ENCODE assay signal across 15 mouse cellular contexts in genomic region chr2:68431024-68431962, GRCm38 (mm10). TPM values are rescaled to one million over a fixed set of nuclear protein-coding genes. Genes with fewer than 3 reads are reported as not detected.
DNase-seq lines count a peak whose midpoint lies in the region; ATAC-seq lines count a peak whose summit lies in the region.
"Had no signal": no experiment of that assay in that cellular context is flagged by ENCODE, and none has a peak within 500 bp of the region (broad histone marks: within the 10 kb centered on the region; RNA-seq: fewer than 3 reads in every experiment).

No protein-coding gene starts in this region.

- no peak overlapping the region for H3K4me3 ChIP-seq in lung, embryonic 15.5 days
- no peak overlapping the region for H3K4me3 ChIP-seq in heart, embryonic 15.5 days
- no peak overlapping the region for H3K4me3 ChIP-seq in stomach, embryonic 16.5 days (replicated peaks; ENCODE audit: low read length)
- H3K4me3 ChIP-seq: embryonic facial prominence, embryonic 13.5 days; forebrain, embryonic 10.5 days; limb, embryonic 15.5 days had no signal

- ATAC-seq in lung, embryonic 15.5 days (ENCODE audit: borderline replicate concordance, extremely low read depth, low FRiP score, low TSS enrichment) = peak; percentile 80
- ATAC-seq in heart, embryonic 15.5 days (replicated peaks; ENCODE audit: insufficient number of reproducible peaks, insufficient read depth, low FRiP score, low read depth) = peak; percentile 88
- ATAC-seq in stomach, embryonic 16.5 days (ENCODE audit: insufficient read depth, low FRiP score) = peak; percentile 82
- ATAC-seq in inflammation-experienced regulatory T-cells, adult 6 months = no peak
- ATAC-seq in CD4-positive, CD25-positive, alpha-beta regulatory T cell, adult 4 months = no peak
- ATAC-seq: hindbrain, postnatal 0 days had no signal

- no peaks in the 10 kb centered on the region for H3K36me3 ChIP-seq in lung, embryonic 15.5 days
- no peaks in the 10 kb centered on the region for H3K36me3 ChIP-seq in heart, embryonic 15.5 days
- no peaks in the 10 kb centered on the region for H3K36me3 ChIP-seq in stomach, embryonic 16.5 days (ENCODE audit: control insufficient read depth, insufficient read depth, low read length)
- H3K36me3 ChIP-seq: embryonic facial prominence, embryonic 13.5 days; limb, embryonic 15.5 days had no signal

- peaks cover 43% of the 10 kb centered on the region for H3K4me1 ChIP-seq in lung, embryonic 15.5 days
- H3K4me1 ChIP-seq in heart, embryonic 15.5 days (replicated peaks) = peaks cover 81% of the 10 kb centered on the region
- H3K4me1 ChIP-seq in stomach, embryonic 16.5 days (ENCODE audit: control insufficient read depth, insufficient read depth, low read length) = peaks cover 10% of the 10 kb centered on the region; the same call in 1 of the 2 replicates

- no peak overlapping the region for H3K4me2 ChIP-seq in lung, embryonic 15.5 days
- peak overlapping the region; percentile 37 for H3K4me2 ChIP-seq in heart, embryonic 15.5 days
- no peak overlapping the region for H3K4me2 ChIP-seq in stomach, embryonic 16.5 days (ENCODE audit: low read depth, low read length)
- H3K4me2 ChIP-seq: embryonic facial prominence, embryonic 13.5 days; limb, embryonic 15.5 days had no signal

- no peaks in the 10 kb centered on the region for H3K27me3 ChIP-seq in lung, embryonic 15.5 days
- H3K27me3 ChIP-seq in heart, embryonic 15.5 days = no peaks in the 10 kb centered on the region
- H3K27me3 ChIP-seq in stomach, embryonic 16.5 days (ENCODE audit: control insufficient read depth, insufficient read depth, low read length) = no peaks in the 10 kb centered on the region
- H3K27me3 ChIP-seq: embryonic facial prominence, embryonic 13.5 days; limb, embryonic 15.5 days had no signal

- WGBS in lung, embryonic 15.5 days = 55% methylated on average over 14 of the region's 14 CpGs
- WGBS in heart, embryonic 15.5 days = 43% methylated on average over 14 of the region's 14 CpGs
- 31% methylated on average over 14 of the region's 14 CpGs for WGBS in large intestine, adult 2 months
- WGBS in stomach, embryonic 16.5 days = 64% methylated on average over 14 of the region's 14 CpGs

- no peak for DNase-seq in lung, postnatal 14 days
- DNase-seq in large intestine, adult 2 months (ENCODE audit: low read depth, low spot score) = peak; percentile 54
- no peak for DNase-seq in cerebellum, postnatal 25 days
- DNase-seq: adrenal gland, postnatal 25 days; midbrain, embryonic 14.5 days had no signal

- peak overlapping the region; percentile 80 for H3K27ac ChIP-seq in lung, embryonic 15.5 days
- peak overlapping the region; percentile 96 for H3K27ac ChIP-seq in heart, embryonic 15.5 days
- peak overlapping the region; percentile 65 for H3K27ac ChIP-seq in stomach, embryonic 16.5 days (ENCODE audit: low read length)
- H3K27ac ChIP-seq: embryonic facial prominence, embryonic 13.5 days; forebrain, embryonic 10.5 days; hindbrain, postnatal 0 days; limb, embryonic 15.5 days; macrophage had no signal

- no peak overlapping the region for H3K9ac ChIP-seq in lung, embryonic 15.5 days
- H3K9ac ChIP-seq in heart, embryonic 15.5 days = peak overlapping the region; percentile 32; the same call in 1 of the 2 replicates
- no peak overlapping the region for H3K9ac ChIP-seq in stomach, embryonic 16.5 days (ENCODE audit: low read length)
- H3K9ac ChIP-seq: embryonic facial prominence, embryonic 13.5 days; limb, embryonic 15.5 days had no signal

- H3K9me3 ChIP-seq in lung, embryonic 15.5 days = no peaks in the 10 kb centered on the region
- no peaks in the 10 kb centered on the region for H3K9me3 ChIP-seq in heart, embryonic 15.5 days (replicated peaks)
- no peaks in the 10 kb centered on the region for H3K9me3 ChIP-seq in stomach, embryonic 16.5 days (replicated peaks; ENCODE audit: control insufficient read depth, low read length)
- H3K9me3 ChIP-seq: embryonic facial prominence, embryonic 13.5 days; forebrain, embryonic 10.5 days; limb, embryonic 15.5 days had no signal

RNA-seq across cellular contexts. Expression of gene Stk39, which starts 40.8 kb away (rescaled TPM):
- polyA plus RNA-seq in lung, embryonic 15.5 days (2015; fragmentation: Nextera tagmentation; extraction: Ambion mirVana) = 19.3 and 19.4 TPM in 2 replicates
- 54.8 and 66.2 TPM in 2 replicates for polyA plus RNA-seq in heart, embryonic 15.5 days (2015; fragmentation: Nextera tagmentation; extraction: Ambion mirVana)
- polyA plus RNA-seq in large intestine, adult 2 months (2012; rRNA removed) = 5.0 and 5.7 TPM in 2 replicates
- polyA plus RNA-seq in stomach, embryonic 16.5 days (2015; fragmentation: Nextera tagmentation; extraction: Ambion mirVana) = 8.6 and 9.4 TPM in 2 replicates
- 10 to 100 TPM; 18.2 to 26.0 (median 18.6) TPM for polyA plus RNA-seq in inflammation-experienced regulatory T-cells, adult 6 months (2017; shearing (Covaris generic))
- polyA plus RNA-seq in CD4-positive, CD25-positive, alpha-beta regulatory T cell, adult 4 months (2017; shearing (Covaris generic)) = 10 to 100 TPM; 10.6 to 13.9 TPM

Comparison
In these comparisons a context has a peak if more than half of its experiments do, and no peak if none do; other contexts are left out.
1. ATAC-seq: peak in lung, embryonic 15.5 days (single experiment), heart, embryonic 15.5 days (single experiment) and stomach, embryonic 16.5 days (single experiment); none in inflammation-experienced regulatory T-cells, adult 6 months (single experiment) and CD4-positive, CD25-positive, alpha-beta regulatory T cell, adult 4 months (single experiment).
2. Peak in every context shown above with its lines, with median percentiles within 50 percentile points of each other: H3K27ac ChIP-seq.